Mouse (Mus musculus) midbrain, postnatal 0 days (tissue): ENCODE measurements at regions not wholly inside any gene's neighbourhood (a gene's known extent, or its start where the extent isn't known, plus 50 kb on each side); places are given as distances from the start of the nearest gene placed in this dataset.

Experiments used
- ATAC-seq: fragments of 200-750 bp; cut with Nextera tagmentation; 2 replicates; pipeline ENCODE4 v1.8.0; 2017; ENCODE audit warnings: moderate number of reproducible peaks, mild to moderate bottlenecking, moderate TSS enrichment, moderate library complexity; ENCODE audit not compliant: low FRiP score
- DNase-seq: peaks from one replicate; pipeline ENCODE4 v3.0.0-alpha.2; 2015; ENCODE audit warnings: low spot score
- H3K27ac ChIP-seq: fragments of 300-500 bp; sonication (generic); 2 replicates; pipeline ENCODE4 v1.5.1; 2014; ENCODE audit warnings: low read depth, mild to moderate bottlenecking, low read length, mixed read lengths
- H3K27me3 ChIP-seq: fragments of 300-500 bp; sonication (generic); 2 replicates; pipeline ENCODE4 v1.6.1; 2014; ENCODE audit warnings: low read length, control low read depth, mixed read lengths; ENCODE audit not compliant: insufficient read depth
- H3K36me3 ChIP-seq: fragments of 300-500 bp; sonication (generic); 2 replicates; pipeline ENCODE4 v1.6.1; 2014; ENCODE audit warnings: low read length, control low read depth, mixed read lengths; ENCODE audit not compliant: insufficient read depth
- H3K4me1 ChIP-seq: fragments of 300-500 bp; sonication (generic); 2 replicates; pipeline ENCODE4 v1.6.1; 2014; ENCODE audit warnings: mild to moderate bottlenecking, control low read depth, antibody characterized with exemption, low read length, mixed read lengths; ENCODE audit not compliant: insufficient read depth
- H3K4me2 ChIP-seq: fragments of 300-500 bp; sonication (generic); 2 replicates; pipeline ENCODE4 v1.6.1; 2014; ENCODE audit warnings: low read depth, mild to moderate bottlenecking, low read length, mixed read lengths; ENCODE audit not compliant: poor library complexity, severe bottlenecking
- H3K4me3 ChIP-seq: fragments of 300-500 bp; sonication (generic); 2 replicates; pipeline ENCODE4 v1.5.1; 2014; ENCODE audit warnings: low read depth, mild to moderate bottlenecking, low read length, moderate library complexity
- H3K9ac ChIP-seq: fragments of 300-500 bp; sonication (generic); replicated peaks from 2 replicates; pipeline ENCODE4 v1.6.1; 2014; ENCODE audit warnings: mild to moderate bottlenecking, low read length, moderate library complexity, mixed read lengths; ENCODE audit not compliant: poor library complexity, severe bottlenecking
- H3K9me3 ChIP-seq: fragments of 300-500 bp; sonication (generic); 2 replicates; pipeline ENCODE4 v1.6.1; 2016; ENCODE audit warnings: low read length, control low read depth
- CTCF ChIP-seq: IDR thresholded peaks from 2 replicates; pipeline ENCODE4 v1.5.1; 2016; ENCODE audit warnings: antibody characterized with exemption, mild to moderate bottlenecking
- WGBS: fragments of 180-500 bp; shearing (Covaris S2); extraction: QIAGEN DNeasy Blood & Tissue Kit; methylation state at CpG from one replicate; pipeline ENCODE4 v1.1.7; 2014; 5-methylcytosine and 5-hydroxymethylcytosine counted together

GRCm38 (mm10) chr2:21940797-21941487 lies 286.4 kb upstream of the Myo3a start:
- peak; percentile 47 for ATAC-seq
- H3K4me2 ChIP-seq: no peak overlapping the region

GRCm38 (mm10) chr2:21941488-21942000 lies 285.8 kb upstream of the Myo3a start:
- H3K9me3 ChIP-seq: no peaks in the 10 kb centered on the region
- H3K36me3 ChIP-seq: no peaks in the 10 kb centered on the region
- no peak for TF ChIP-seq CTCF
- no peak for ATAC-seq
- no peak overlapping the region for H3K27ac ChIP-seq
- no peaks in the 10 kb centered on the region for H3K4me1 ChIP-seq
- H3K4me2 ChIP-seq: no peak overlapping the region
- H3K27me3 ChIP-seq: no peaks in the 10 kb centered on the region
- H3K4me3 ChIP-seq: no peak overlapping the region
- no peak overlapping the region for H3K9ac ChIP-seq
- WGBS: 84% methylated on average over 2 of the region's 2 CpGs
- DNase-seq: no peak

More at GRCm38 (mm10) chr2:21940797-21941487, 286.4 kb upstream of the Myo3a start:
- Histone ChIP-seq H3K9ac (no peak overlapping the region), H3K9me3 (no peaks in the 10 kb centered on the region), H3K4me3 (no peak overlapping the region), H3K4me1 (no peaks in the 10 kb centered on the region), H3K27me3 (no peaks in the 10 kb centered on the region), H3K36me3 (no peaks in the 10 kb centered on the region), H3K27ac (no peak overlapping the region)
- DNase-seq: peak; percentile 84
- WGBS: 47% methylated on average over 4 of the region's 4 CpGs
- peak; percentile 84 for TF ChIP-seq CTCF

- Histone ChIP-seq H3K27ac (no peak overlapping the region), H3K4me3 (no peak overlapping the region), H3K9me3 (no peaks in the 10 kb centered on the region), H3K27me3 (no peaks in the 10 kb centered on the region), H3K9ac (no peak overlapping the region), H3K36me3 (no peaks in the 10 kb centered on the region), H3K4me1 (no peaks in the 10 kb centered on the region), H3K4me2 (no peak overlapping the region)
- DNase-seq: no peak
- TF ChIP-seq CTCF: no peak
- ATAC-seq: no peak
- 81% methylated on average over 2 of the region's 2 CpGs for WGBS
These were observed 283.6 kb upstream of the Myo3a start for GRCm38 (mm10) chr2:21943676-21944075.

GRCm38 (mm10) chr2:21946484-21946883 lies 280.8 kb upstream of the Myo3a start:
- Histone ChIP-seq H3K9me3 (no peaks in the 10 kb centered on the region), H3K4me1 (no peaks in the 10 kb centered on the region), H3K27ac (no peak overlapping the region), H3K27me3 (no peaks in the 10 kb centered on the region), H3K4me3 (no peak overlapping the region), H3K4me2 (no peak overlapping the region), H3K9ac (no peak overlapping the region), H3K36me3 (no peaks in the 10 kb centered on the region)
- TF ChIP-seq CTCF: no peak
- 72% methylated on average over 2 of the region's 2 CpGs for WGBS
- no peak for ATAC-seq
- no peak for DNase-seq

- H3K9me3 ChIP-seq: no peaks in the 10 kb centered on the region
- ATAC-seq (no peak), DNase-seq (no peak)
- H3K36me3 ChIP-seq: no peaks in the 10 kb centered on the region
- TF ChIP-seq CTCF: no peak
- H3K9ac ChIP-seq: no peak overlapping the region
- no peak overlapping the region for H3K4me2 ChIP-seq
- no peaks in the 10 kb centered on the region for H3K4me1 ChIP-seq
- no peak overlapping the region for H3K27ac ChIP-seq
- 71% methylated on average over 3 of the region's 3 CpGs for WGBS
- no peak overlapping the region for H3K4me3 ChIP-seq
- H3K27me3 ChIP-seq: no peaks in the 10 kb centered on the region
These were observed 276.0 kb upstream of the Myo3a start for GRCm38 (mm10) chr2:21951279-21951678.

GRCm38 (mm10) chr2:21956112-21956963 lies 271.0 kb upstream of the Myo3a start:
- 42% methylated on average over 3 of the region's 3 CpGs for WGBS

More at GRCm38 (mm10) chr2:21956112-21956963, 271.0 kb upstream of the Myo3a start:
- no peak overlapping the region for H3K4me2 ChIP-seq
- 0 out of 2 replicates have a peak overlapping the region, but pooled peaks have one; percentile 6 for H3K27ac ChIP-seq
- ATAC-seq (no peak), DNase-seq (no peak)
- no peaks in the 10 kb centered on the region for H3K9me3 ChIP-seq
- no peak for TF ChIP-seq CTCF
- H3K4me1 ChIP-seq: peaks cover 2% of the 10 kb centered on the region; the same call in 1 of the 2 replicates
- no peak overlapping the region for H3K4me3 ChIP-seq
- H3K36me3 ChIP-seq: no peaks in the 10 kb centered on the region
- H3K27me3 ChIP-seq: no peaks in the 10 kb centered on the region
- no peak overlapping the region for H3K9ac ChIP-seq
